Mouse (Mus musculus) heart, embryonic 13.5 days (tissue): Measurements from ENCODE around the gene Traf7. TPM values are rescaled to one million over a fixed set of nuclear protein-coding genes. Genes with fewer than 3 reads are reported as not detected.

Experiments used
- ATAC-seq: fragments of 200-750 bp; cut with Nextera tagmentation; 2 replicates; pipeline ENCODE4 v1.8.0; 2017; ENCODE audit warnings: moderate TSS enrichment; ENCODE audit not compliant: insufficient number of reproducible peaks, low FRiP score, low TSS enrichment; ENCODE audit errors: extremely low read depth
- H3K27ac ChIP-seq: fragments of 300-500 bp; sonication (generic); replicated peaks from 2 replicates; pipeline ENCODE4 v1.5.1; 2015; ENCODE audit warnings: moderate library complexity, mild to moderate bottlenecking, inconsistent platforms
- H3K27me3 ChIP-seq: fragments of 300-500 bp; sonication (generic); replicated peaks from 2 replicates; pipeline ENCODE4 v1.6.1; 2015; ENCODE audit warnings: mild to moderate bottlenecking, inconsistent platforms
- H3K36me3 ChIP-seq: fragments of 300-500 bp; sonication (generic); 2 replicates; pipeline ENCODE4 v1.6.1; 2015; ENCODE audit warnings: mild to moderate bottlenecking, inconsistent platforms
- H3K4me1 ChIP-seq: fragments of 300-500 bp; sonication (generic); 2 replicates; pipeline ENCODE4 v1.6.1; 2015; ENCODE audit warnings: inconsistent platforms
- H3K4me2 ChIP-seq: fragments of 300-500 bp; sonication (generic); 2 replicates; pipeline ENCODE4 v1.6.1; 2015; ENCODE audit warnings: inconsistent platforms, mild to moderate bottlenecking, moderate library complexity
- H3K4me3 ChIP-seq: fragments of 300-500 bp; sonication (generic); 2 replicates; pipeline ENCODE4 v1.5.1; 2015; ENCODE audit warnings: moderate library complexity, mild to moderate bottlenecking, inconsistent platforms
- H3K9ac ChIP-seq: fragments of 300-500 bp; sonication (generic); 2 replicates; pipeline ENCODE4 v1.6.1; 2015; ENCODE audit warnings: inconsistent platforms, mild to moderate bottlenecking, moderate library complexity
- H3K9me3 ChIP-seq: fragments of 300-500 bp; sonication (generic); 2 replicates; pipeline ENCODE4 v1.6.1; 2016; ENCODE audit warnings: inconsistent platforms
- WGBS: fragments of 180-500 bp; shearing (Covaris S2); methylation state at CpG from one replicate; pipeline ENCODE4 v1.1.7; 2015; ENCODE audit warnings: mixed read lengths; 5-methylcytosine and 5-hydroxymethylcytosine counted together
- polyA plus RNA-seq: library from polyadenylated mRNA; unstranded; fragments of >200 nt; fragmentation: Nextera tagmentation; extraction: Ambion mirVana; gene quantifications from 2 replicates; pipeline ENCODE4 v1.2.1, GENCODE M21; 2015

The Traf7 gene
- polyA plus RNA-seq, 1 experiment from 2014 or later: 76.1 TPM

GRCm38 (mm10) chr17:24488186-24488661 lies 39.5 kb downstream of the Traf7 start, which contains the start of gene Caskin1:
Caskin1 (plus strand) TSS chr17:24488601.
- Histone ChIP-seq H3K4me1 (peaks cover 19% of the 10 kb centered on the region), H3K36me3 (no peaks in the 10 kb centered on the region), H3K9me3 (no peaks in the 10 kb centered on the region), H3K27me3 (peaks cover 64% of the 10 kb centered on the region), H3K4me2 (peak within 1 kb of the TSS; percentile 99), H3K9ac (peak within 1 kb of the TSS; percentile 86), H3K4me3 (peak within 1 kb of the TSS; percentile 75), H3K27ac (no peak within 1 kb of the TSS)
- no peak for ATAC-seq
- WGBS: 1% methylated on average over 44 of the region's 45 CpGs

- H3K36me3 ChIP-seq: no peaks in the 10 kb centered on the region
- H3K4me3 ChIP-seq: no peak overlapping the region
- H3K27ac ChIP-seq: no peak overlapping the region
- H3K9ac ChIP-seq: peak overlapping the region; percentile 54
- H3K4me1 ChIP-seq: peaks cover 21% of the 10 kb centered on the region
- no peaks in the 10 kb centered on the region for H3K9me3 ChIP-seq
- ATAC-seq: no peak
- 41% methylated on average over 11 of the region's 11 CpGs for WGBS
- no peak overlapping the region for H3K4me2 ChIP-seq
- H3K27me3 ChIP-seq: peaks cover 43% of the 10 kb centered on the region
These were observed 42.5 kb downstream of the Traf7 start for GRCm38 (mm10) chr17:24485090-24485860.

GRCm38 (mm10) chr17:24483495-24483894 lies 44.2 kb downstream of the Traf7 start:
- Histone ChIP-seq H3K27ac (no peak overlapping the region), H3K36me3 (no peaks in the 10 kb centered on the region), H3K4me3 (no peak overlapping the region), H3K9me3 (no peaks in the 10 kb centered on the region), H3K27me3 (peaks cover 25% of the 10 kb centered on the region), H3K4me1 (peaks cover 19% of the 10 kb centered on the region), H3K4me2 (no peak overlapping the region), H3K9ac (no peak overlapping the region)
- WGBS: 84% methylated on average over 3 of the region's 3 CpGs
- no peak for ATAC-seq

- Histone ChIP-seq H3K27me3 (peaks cover 2% of the 10 kb centered on the region), H3K36me3 (peaks cover 13% of the 10 kb centered on the region), H3K4me2 (no peak overlapping the region), H3K27ac (no peak overlapping the region), H3K9ac (no peak overlapping the region), H3K4me1 (peaks cover 25% of the 10 kb centered on the region), H3K4me3 (no peak overlapping the region), H3K9me3 (no peaks in the 10 kb centered on the region)
- WGBS: 91% methylated on average over 20 of the region's 20 CpGs
- no peak for ATAC-seq
These were observed 46.5 kb downstream of the Traf7 start for GRCm38 (mm10) chr17:24481027-24481815.

GRCm38 (mm10) chr17:24480201-24480826 lies 47.4 kb downstream of the Traf7 start:
- H3K4me2 ChIP-seq: no peak overlapping the region
- 43% methylated on average over 3 of the region's 3 CpGs for WGBS
- ATAC-seq: no peak
- H3K36me3 ChIP-seq: peaks cover 22% of the 10 kb centered on the region
- H3K27ac ChIP-seq: no peak overlapping the region
- no peak overlapping the region; the same call in 1 of the 2 replicates for H3K9ac ChIP-seq
- H3K9me3 ChIP-seq: no peaks in the 10 kb centered on the region
- no peak overlapping the region for H3K4me3 ChIP-seq
- H3K27me3 ChIP-seq: no peaks in the 10 kb centered on the region; the same call in 1 of the 2 replicates
- peaks cover 20% of the 10 kb centered on the region for H3K4me1 ChIP-seq

- Histone ChIP-seq H3K4me2 (peak overlapping the region; percentile 73), H3K27ac (no peak overlapping the region), H3K36me3 (peaks cover 30% of the 10 kb centered on the region), H3K4me3 (peak overlapping the region; percentile 77), H3K9me3 (no peaks in the 10 kb centered on the region), H3K4me1 (peaks cover 20% of the 10 kb centered on the region), H3K27me3 (no peaks in the 10 kb centered on the region), H3K9ac (no peak overlapping the region)
- no peak for ATAC-seq
- 26% methylated on average over 1 of the region's 1 CpGs for WGBS
These were observed 48.3 kb downstream of the Traf7 start for GRCm38 (mm10) chr17:24479431-24479830.

- H3K9ac ChIP-seq: peak within 1 kb of the TSS; percentile 90
These were observed 48.9 kb downstream of the Traf7 start, which contains the start of gene Mlst8 for GRCm38 (mm10) chr17:24478663-24479380. Mlst8 (minus strand) TSS chr17:24479078.

GRCm38 (mm10) chr17:24477985-24478600 lies 49.6 kb downstream of the Traf7 start:
- peak overlapping the region; percentile 73 for H3K4me2 ChIP-seq
- peak; percentile 1; the same call in 1 of the 2 replicates for ATAC-seq
- H3K4me1 ChIP-seq: peaks cover 34% of the 10 kb centered on the region
- peak overlapping the region; percentile 94; the same call in 1 of the 2 replicates for H3K27ac ChIP-seq
- H3K36me3 ChIP-seq: peaks cover 43% of the 10 kb centered on the region
- H3K9me3 ChIP-seq: no peaks in the 10 kb centered on the region
- H3K9ac ChIP-seq: peak overlapping the region; percentile 90
- peak overlapping the region; percentile 77 for H3K4me3 ChIP-seq
- WGBS: 49% methylated on average over 11 of the region's 11 CpGs
- no peaks in the 10 kb centered on the region for H3K27me3 ChIP-seq

More at GRCm38 (mm10) chr17:24478663-24479380, 48.9 kb downstream of the Traf7 start, which contains the start of gene Mlst8:
- Histone ChIP-seq H3K36me3 (peaks cover 37% of the 10 kb centered on the region), H3K9me3 (no peaks in the 10 kb centered on the region), H3K4me3 (peak within 1 kb of the TSS; percentile 77), H3K27me3 (no peaks in the 10 kb centered on the region), H3K4me2 (peak within 1 kb of the TSS; percentile 73), H3K4me1 (peaks cover 26% of the 10 kb centered on the region), H3K27ac (peak within 1 kb of the TSS; percentile 94)
- WGBS: under 1% methylated on average over 48 of the region's 48 CpGs
- ATAC-seq: peak; percentile 83

- WGBS: 91% methylated on average over 20 of the region's 20 CpGs
- H3K36me3 ChIP-seq: peaks cover 48% of the 10 kb centered on the region
- peak overlapping the region; percentile 77; the same call in 1 of the 2 replicates for H3K4me3 ChIP-seq
These were observed 50.4 kb downstream of the Traf7 start for GRCm38 (mm10) chr17:24477053-24477984.

More at GRCm38 (mm10) chr17:24477053-24477984, 50.4 kb downstream of the Traf7 start:
- peaks cover 41% of the 10 kb centered on the region for H3K4me1 ChIP-seq
- H3K9me3 ChIP-seq: no peaks in the 10 kb centered on the region
- no peak overlapping the region for H3K27ac ChIP-seq
- H3K4me2 ChIP-seq: peak overlapping the region; percentile 73
- no peak for ATAC-seq
- H3K9ac ChIP-seq: peak overlapping the region; percentile 90
- no peaks in the 10 kb centered on the region for H3K27me3 ChIP-seq
